Mouse (Mus musculus) lung, adult 2 months (tissue): ENCODE measurements at regions not wholly inside any gene's neighbourhood (a gene's known extent, or its start where the extent isn't known, plus 50 kb on each side); places are given as distances from the start of the nearest gene placed in this dataset.
"Not testable (repeated sequence)": the region's sequence is repeated elsewhere in the genome, so short reads cannot be mapped to it uniquely, and the experiment has no call there.

ENCODE experiments used
- DNase-seq: peaks from one replicate; pipeline ENCODE4 v3.0.0; 2022
- H3K4me1 ChIP-seq: fragments of 200-500 bp; 2 replicates; pipeline ENCODE4 v1.6.1; 2011; ENCODE audit warnings: low read length; ENCODE audit not compliant: control insufficient read depth, insufficient read depth
- H3K4me3 ChIP-seq: fragments of 200-500 bp; replicated peaks from 2 replicates; pipeline ENCODE3; 2011; ENCODE audit warnings: low read depth, mild to moderate bottlenecking, control low read depth, low read length; ENCODE audit errors: extremely low read depth
- CTCF ChIP-seq: fragments of 200-500 bp; IDR thresholded peaks from 2 replicates; pipeline ENCODE4 v1.5.1; 2011; ENCODE audit warnings: mild to moderate bottlenecking, low read length, control low read depth; ENCODE audit not compliant: insufficient read depth
- POLR2A ChIP-seq: fragments of 200-500 bp; IDR thresholded peaks from 2 replicates; pipeline ENCODE4 v1.6.1; 2011; ENCODE audit warnings: low read depth, mild to moderate bottlenecking, control low read depth, low read length, borderline replicate concordance; ENCODE audit errors: extremely low read depth
- WGBS: fragments of 180-500 bp; shearing (Covaris S2); methylation state at CpG from one replicate; pipeline ENCODE4 v1.1.7; 2018; 5-methylcytosine and 5-hydroxymethylcytosine counted together

- H3K4me1 ChIP-seq = no peaks in the 10 kb centered on the region; the same call in 1 of the 2 replicates
- peak overlapping the region; percentile 19 for H3K4me3 ChIP-seq
- TF ChIP-seq POLR2A (no peak), CTCF (no peak)
- no peak for DNase-seq
- 61% methylated on average over 12 of the region's 12 CpGs for WGBS
Observed at GRCm38 (mm10) chr2:17946047-17946446, 50.7 kb downstream of the H2al2a start.

GRCm38 (mm10) chr2:17945369-17945915, 51.3 kb downstream of the H2al2a start:
- TF ChIP-seq POLR2A (no peak), CTCF (no peak)
- no peak for DNase-seq
- Histone ChIP-seq H3K4me3 (no peak overlapping the region), H3K4me1 (no peaks in the 10 kb centered on the region; the same call in 1 of the 2 replicates)
- 71% methylated on average over 7 of the region's 7 CpGs for WGBS

- no peak for TF ChIP-seq POLR2A
- TF ChIP-seq CTCF = no peak
- 94% methylated on average over 11 of the region's 11 CpGs for WGBS
- Histone ChIP-seq H3K4me3 (no peak overlapping the region), H3K4me1 (no peaks in the 10 kb centered on the region; the same call in 1 of the 2 replicates)
- no peak for DNase-seq
Observed at GRCm38 (mm10) chr2:17943506-17943905, 53.3 kb downstream of the H2al2a start.

- no peak for DNase-seq
- no peak overlapping the region for H3K4me3 ChIP-seq
- TF ChIP-seq POLR2A (no peak), CTCF (no peak)
- no peaks in the 10 kb centered on the region; the same call in 1 of the 2 replicates for H3K4me1 ChIP-seq
- 76% methylated on average over 8 of the region's 8 CpGs for WGBS
Observed at GRCm38 (mm10) chr2:17942528-17943387, 54.0 kb downstream of the H2al2a start.

GRCm38 (mm10) chr2:17941921-17942320, 54.8 kb downstream of the H2al2a start:
- WGBS = 78% methylated on average over 6 of the region's 6 CpGs

GRCm38 (mm10) chr2:17939857-17940848, 56.6 kb downstream of the H2al2a start:
- WGBS = 66% methylated on average over 15 of the region's 16 CpGs
- H3K4me3 ChIP-seq, DNase-seq, H3K4me1 ChIP-seq: not testable (repeated sequence)

More at GRCm38 (mm10) chr2:17941921-17942320, 54.8 kb downstream of the H2al2a start:
- no peak for TF ChIP-seq CTCF
- no peak for TF ChIP-seq POLR2A
- H3K4me1 ChIP-seq = no peaks in the 10 kb centered on the region; the same call in 1 of the 2 replicates
- DNase-seq = no peak
- H3K4me3 ChIP-seq = no peak overlapping the region

- no peak for TF ChIP-seq POLR2A
- no peak for TF ChIP-seq CTCF
- WGBS = 70% methylated on average over 4 of the region's 4 CpGs
Observed at GRCm38 (mm10) chr2:17939183-17939856, 57.4 kb downstream of the H2al2a start.

GRCm38 (mm10) chr2:17936527-17937139, 60.1 kb downstream of the H2al2a start:
- Histone ChIP-seq H3K4me3 (no peak overlapping the region), H3K4me1 (no peaks in the 10 kb centered on the region)
- DNase-seq = no peak
- TF ChIP-seq CTCF (no peak), POLR2A (no peak)
- 57% methylated on average over 4 of the region's 4 CpGs for WGBS

More at GRCm38 (mm10) chr2:17939183-17939856, 57.4 kb downstream of the H2al2a start:
- Histone ChIP-seq H3K4me1 (no peaks in the 10 kb centered on the region), H3K4me3 (no peak overlapping the region)
- no peak for DNase-seq
